Mouse (Mus musculus): ENCODE data around the gene Rab1a. TPM values are rescaled to one million over a fixed set of nuclear protein-coding genes. Genes with fewer than 3 reads are reported as not detected.

Gene Rab1a
- total RNA-seq, 2 experiments from 2014 or later, result 171 to 179 TPM

GRCm38 (mm10) chr11:20247146-20247855 lies 46.1 kb downstream of the Rab1a start:
- no peak for DNase-seq

GRCm38 (mm10) chr11:20248277-20248676 lies 47.0 kb downstream of the Rab1a start:
- no peak for DNase-seq

GRCm38 (mm10) chr11:20248840-20249239 lies 47.6 kb downstream of the Rab1a start:
- DNase-seq, result no peak

- peak; percentile 94 for DNase-seq
These were observed 48.3 kb downstream of the Rab1a start, which contains the start of gene Cep68 for GRCm38 (mm10) chr11:20249296-20250110. Gene Cep68 (minus strand): TSS chr11:20249429.

- DNase-seq, result no peak
These were observed 49.4 kb downstream of the Rab1a start for GRCm38 (mm10) chr11:20250476-20251178.

- no peak for DNase-seq
These were observed 51.9 kb downstream of the Rab1a start for GRCm38 (mm10) chr11:20253088-20253487.

- DNase-seq, result no peak
These were observed 53.6 kb downstream of the Rab1a start for GRCm38 (mm10) chr11:20254791-20255190.

- no peak for DNase-seq
These were observed 61.6 kb downstream of the Rab1a start for GRCm38 (mm10) chr11:20262628-20263380.

- no peak for DNase-seq
These were observed 68.7 kb downstream of the Rab1a start for GRCm38 (mm10) chr11:20269885-20270284.

GRCm38 (mm10) chr11:20275974-20276373 lies 74.7 kb downstream of the Rab1a start:
- no peak for DNase-seq

Other genes with a start within 250 kb of the Rab1a start
- 100 to 1,000 TPM; 341 to 358 TPM for gene Actr2, start 88.5 kb upstream of the Rab1a start, total RNA-seq (2021)
- 10 to 100 TPM; 32.4 to 33.0 TPM for gene Cep68, start 48.0 kb downstream of the Rab1a start, total RNA-seq (2021)
- gene Slc1a4, start 131.3 kb downstream of the Rab1a start, total RNA-seq (2021), result 10 to 100 TPM; 40.0 to 40.5 TPM

Measured in layer of hippocampus, postnatal 36 days (tissue).